Mouse (Mus musculus) heart, embryonic 13.5 days (tissue): ENCODE data around the gene Rbm8a. TPM values are rescaled to one million over a fixed set of nuclear protein-coding genes. Genes with fewer than 3 reads are reported as not detected.

Source experiments
- ATAC-seq: fragments of 200-750 bp; cut with Nextera tagmentation; 2 replicates; pipeline ENCODE4 v1.8.0; 2017; ENCODE audit warnings: moderate TSS enrichment; ENCODE audit not compliant: insufficient number of reproducible peaks, low FRiP score, low TSS enrichment; ENCODE audit errors: extremely low read depth
- H3K27ac ChIP-seq: fragments of 300-500 bp; sonication (generic); replicated peaks from 2 replicates; pipeline ENCODE4 v1.5.1; 2015; ENCODE audit warnings: moderate library complexity, mild to moderate bottlenecking, inconsistent platforms
- H3K27me3 ChIP-seq: fragments of 300-500 bp; sonication (generic); replicated peaks from 2 replicates; pipeline ENCODE4 v1.6.1; 2015; ENCODE audit warnings: mild to moderate bottlenecking, inconsistent platforms
- H3K36me3 ChIP-seq: fragments of 300-500 bp; sonication (generic); 2 replicates; pipeline ENCODE4 v1.6.1; 2015; ENCODE audit warnings: mild to moderate bottlenecking, inconsistent platforms
- H3K4me1 ChIP-seq: fragments of 300-500 bp; sonication (generic); 2 replicates; pipeline ENCODE4 v1.6.1; 2015; ENCODE audit warnings: inconsistent platforms
- H3K4me2 ChIP-seq: fragments of 300-500 bp; sonication (generic); 2 replicates; pipeline ENCODE4 v1.6.1; 2015; ENCODE audit warnings: inconsistent platforms, mild to moderate bottlenecking, moderate library complexity
- H3K4me3 ChIP-seq: fragments of 300-500 bp; sonication (generic); 2 replicates; pipeline ENCODE4 v1.5.1; 2015; ENCODE audit warnings: moderate library complexity, mild to moderate bottlenecking, inconsistent platforms
- H3K9ac ChIP-seq: fragments of 300-500 bp; sonication (generic); 2 replicates; pipeline ENCODE4 v1.6.1; 2015; ENCODE audit warnings: inconsistent platforms, mild to moderate bottlenecking, moderate library complexity
- H3K9me3 ChIP-seq: fragments of 300-500 bp; sonication (generic); 2 replicates; pipeline ENCODE4 v1.6.1; 2016; ENCODE audit warnings: inconsistent platforms
- WGBS: fragments of 180-500 bp; shearing (Covaris S2); methylation state at CpG from one replicate; pipeline ENCODE4 v1.1.7; 2015; ENCODE audit warnings: mixed read lengths; 5-methylcytosine and 5-hydroxymethylcytosine counted together
- polyA plus RNA-seq: library from polyadenylated mRNA; unstranded; fragments of >200 nt; fragmentation: Nextera tagmentation; extraction: Ambion mirVana; gene quantifications from 2 replicates; pipeline ENCODE4 v1.2.1, GENCODE M21; 2015

The Rbm8a gene
- 80.7 and 84.5 TPM in 2 replicates for polyA plus RNA-seq

- peak within 1 kb of the TSS; percentile 82 for H3K27ac ChIP-seq
- peak; percentile 88 for ATAC-seq
- peak within 1 kb of the TSS; percentile 89 for H3K4me2 ChIP-seq
- WGBS: under 1% methylated on average over 48 of the region's 48 CpGs
- H3K9ac ChIP-seq: peak within 1 kb of the TSS; percentile 90
- no peaks in the 10 kb centered on the region for H3K27me3 ChIP-seq
- peak within 1 kb of the TSS; percentile 78 for H3K4me3 ChIP-seq
- H3K9me3 ChIP-seq: no peaks in the 10 kb centered on the region
- peaks cover 60% of the 10 kb centered on the region for H3K36me3 ChIP-seq
- H3K4me1 ChIP-seq: peaks cover 25% of the 10 kb centered on the region
These were observed at the start of gene Rbm8a for GRCm38 (mm10) chr3:96629729-96630600. Gene Rbm8a, plus strand, starts transcription at chr3:96629933.

DNA sequence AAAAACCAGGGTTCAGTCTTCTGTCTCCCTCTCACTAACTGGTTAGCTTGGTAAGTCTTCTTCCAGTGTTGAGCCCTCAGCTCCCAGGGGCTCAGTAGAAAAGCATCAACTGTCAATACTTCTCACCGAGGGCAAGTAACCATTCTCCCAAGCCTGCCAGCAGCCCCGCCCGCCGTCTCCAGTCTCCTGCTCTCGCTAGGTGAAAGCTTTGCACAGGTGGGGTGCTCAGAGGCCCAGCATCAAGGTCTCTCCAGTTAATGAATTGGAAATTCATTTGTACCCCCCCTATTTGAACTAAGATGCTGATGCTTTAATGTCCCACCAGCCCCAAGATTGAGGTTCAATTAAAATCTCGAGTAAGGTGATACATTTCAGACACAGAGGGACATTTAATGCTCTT is 48.6 kb upstream of the Rbm8a start:
- no peak for ATAC-seq
- 45% methylated on average over 6 of the region's 6 CpGs for WGBS
- H3K4me3 ChIP-seq: no peak overlapping the region

DNA sequence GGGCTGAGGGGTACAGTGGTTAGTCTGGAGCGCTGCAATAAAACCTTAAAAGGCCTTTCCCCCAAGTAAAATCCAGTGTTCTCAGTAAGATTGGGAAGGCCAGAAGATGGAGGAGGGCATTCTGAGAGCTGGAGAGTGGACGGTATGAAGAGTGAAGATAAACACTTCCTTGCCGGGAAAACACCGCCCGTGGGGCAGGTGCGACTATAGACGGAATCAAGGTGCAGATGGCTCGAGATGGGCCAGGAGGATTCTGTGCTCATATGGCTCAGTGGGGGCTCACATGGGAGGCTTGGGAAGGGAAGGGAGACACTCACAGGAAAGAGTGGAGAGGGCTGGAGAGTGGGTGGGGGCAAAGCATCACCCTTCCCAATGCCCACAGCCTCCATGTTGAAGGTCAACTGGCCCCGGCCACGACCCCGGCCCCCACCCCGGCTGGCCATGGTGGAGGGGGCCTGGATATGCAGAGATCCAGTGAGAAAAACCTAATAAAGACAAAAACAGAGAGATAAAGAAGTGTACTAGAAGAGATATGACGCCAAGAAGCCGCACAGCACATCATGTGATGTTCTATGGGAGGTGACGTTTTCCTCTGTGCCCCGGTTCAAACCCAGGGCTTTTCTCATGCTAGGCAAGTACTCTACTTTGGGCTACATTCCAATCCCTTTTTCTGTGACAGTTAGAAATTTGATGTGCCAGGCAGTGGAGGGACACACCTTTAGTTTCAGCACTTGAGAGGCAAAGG is 47.8 kb upstream of the Rbm8a start:
- 80% methylated on average over 16 of the region's 16 CpGs for WGBS
- no peak overlapping the region for H3K4me2 ChIP-seq
- H3K4me1 ChIP-seq: peaks cover 38% of the 10 kb centered on the region
- no peaks in the 10 kb centered on the region for H3K27me3 ChIP-seq
- no peaks in the 10 kb centered on the region for H3K9me3 ChIP-seq
- H3K36me3 ChIP-seq: peaks cover 7% of the 10 kb centered on the region; the same call in 1 of the 2 replicates
- H3K27ac ChIP-seq: no peak overlapping the region
- no peak overlapping the region for H3K9ac ChIP-seq
- no peak for ATAC-seq
- H3K4me3 ChIP-seq: no peak overlapping the region

More for the DNA sequence above, 48.6 kb upstream of the Rbm8a start:
- peaks cover 44% of the 10 kb centered on the region for H3K4me1 ChIP-seq
- no peak overlapping the region for H3K4me2 ChIP-seq
- H3K9ac ChIP-seq: peak overlapping the region; percentile 83; the same call in 1 of the 2 replicates
- peaks cover 7% of the 10 kb centered on the region; the same call in 1 of the 2 replicates for H3K36me3 ChIP-seq
- no peak overlapping the region for H3K27ac ChIP-seq
- no peaks in the 10 kb centered on the region for H3K9me3 ChIP-seq
- H3K27me3 ChIP-seq: no peaks in the 10 kb centered on the region

DNA sequence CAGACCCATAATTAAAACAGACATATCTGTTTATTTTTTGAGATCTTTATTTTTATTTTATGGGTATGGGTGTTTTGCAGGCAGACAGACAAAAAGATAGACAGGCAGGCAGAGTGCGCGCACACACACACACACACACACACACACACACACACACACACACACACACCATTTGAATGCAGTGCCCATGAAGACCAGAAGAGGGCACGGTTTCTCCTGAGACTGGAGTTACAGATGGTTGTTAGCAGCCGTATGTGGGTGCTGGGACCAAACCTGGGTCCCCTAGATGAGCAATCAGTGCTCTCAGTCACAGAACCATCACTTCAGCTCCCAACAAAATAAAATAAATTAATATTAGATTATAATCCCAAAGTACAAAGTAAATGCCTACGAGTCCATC is 46.3 kb upstream of the Rbm8a start:
- Histone ChIP-seq H3K4me1 (peaks cover 26% of the 10 kb centered on the region), H3K27me3 (no peaks in the 10 kb centered on the region), H3K9ac (no peak overlapping the region), H3K4me3 (no peak overlapping the region), H3K4me2 (no peak overlapping the region), H3K9me3 (no peaks in the 10 kb centered on the region), H3K36me3 (peaks cover 7% of the 10 kb centered on the region; the same call in 1 of the 2 replicates), H3K27ac (no peak overlapping the region)
- no peak for ATAC-seq
- WGBS: 91% methylated on average over 5 of the region's 5 CpGs

GRCm38 (mm10) chr3:96590657-96591056 is 39.1 kb upstream of the Rbm8a start:
- WGBS: 72% methylated on average over 4 of the region's 4 CpGs
- Histone ChIP-seq H3K4me3 (no peak overlapping the region), H3K4me1 (peaks cover 20% of the 10 kb centered on the region), H3K36me3 (peaks cover 10% of the 10 kb centered on the region; the same call in 1 of the 2 replicates), H3K27me3 (no peaks in the 10 kb centered on the region), H3K9me3 (no peaks in the 10 kb centered on the region), H3K27ac (no peak overlapping the region), H3K4me2 (no peak overlapping the region), H3K9ac (no peak overlapping the region)
- no peak for ATAC-seq

- under 1% methylated on average over 10 of the region's 10 CpGs for WGBS
- Histone ChIP-seq H3K4me1 (peaks cover 39% of the 10 kb centered on the region), H3K36me3 (peaks cover 10% of the 10 kb centered on the region; the same call in 1 of the 2 replicates), H3K27me3 (no peaks in the 10 kb centered on the region), H3K4me2 (peak overlapping the region; percentile 89), H3K9me3 (no peaks in the 10 kb centered on the region), H3K27ac (peak overlapping the region; percentile 89), H3K9ac (peak overlapping the region; percentile 83), H3K4me3 (peak overlapping the region; percentile 65)
- ATAC-seq: no peak
These were observed 36.4 kb upstream of the Rbm8a start for GRCm38 (mm10) chr3:96593374-96593773.

DNA sequence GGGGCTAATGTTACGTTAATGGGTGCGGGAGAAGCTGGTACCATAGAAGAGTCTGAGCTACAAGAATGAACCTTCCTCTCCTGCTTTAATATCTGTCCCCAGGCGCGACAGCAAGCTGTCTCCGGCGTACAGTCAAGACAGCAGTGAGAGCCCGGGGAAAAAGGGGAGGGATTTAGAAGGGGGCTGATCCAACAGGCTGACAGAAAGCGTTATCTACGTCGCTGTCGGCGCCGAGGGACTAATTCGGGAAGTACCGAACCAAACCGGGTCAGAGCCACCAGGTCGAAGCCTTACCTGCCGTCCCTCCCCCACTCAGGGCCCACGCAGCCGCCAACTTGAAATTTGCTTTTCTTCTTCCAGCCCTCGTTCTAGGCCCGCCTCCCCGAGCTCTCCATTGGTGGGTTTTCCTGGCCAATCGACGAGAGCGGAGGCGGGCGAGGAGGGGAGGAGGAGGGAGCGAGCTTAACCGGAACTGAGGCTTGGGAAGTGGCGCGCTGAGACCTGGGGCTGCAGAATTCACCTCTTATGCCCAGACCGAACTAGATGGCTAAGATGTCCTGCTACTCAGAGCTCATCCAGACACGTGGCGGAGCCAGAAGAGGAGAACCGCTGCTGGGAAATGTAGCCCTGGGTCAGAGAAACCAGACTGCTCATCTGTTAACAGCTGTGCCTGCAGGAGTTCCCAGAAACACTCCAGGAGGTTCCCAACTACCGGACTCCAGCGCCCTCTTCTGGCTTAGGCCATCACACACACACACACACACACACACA is 35.8 kb upstream of the Rbm8a start, which contains the start of gene Polr3gl:
Gene Polr3gl, minus strand, starts transcription at position 392 of the 771 bp plus-strand sequence.
- peak within 1 kb of the TSS; percentile 65 for H3K4me3 ChIP-seq
- peak within 1 kb of the TSS; percentile 89 for H3K4me2 ChIP-seq
- H3K36me3 ChIP-seq: peaks cover 10% of the 10 kb centered on the region; the same call in 1 of the 2 replicates
- under 1% methylated on average over 36 of the region's 38 CpGs for WGBS
- ATAC-seq: peak; percentile 78
- peak within 1 kb of the TSS; percentile 89 for H3K27ac ChIP-seq
- H3K27me3 ChIP-seq: no peaks in the 10 kb centered on the region
- peak within 1 kb of the TSS; percentile 83 for H3K9ac ChIP-seq
- peaks cover 45% of the 10 kb centered on the region for H3K4me1 ChIP-seq
- H3K9me3 ChIP-seq: no peaks in the 10 kb centered on the region

- H3K4me2 ChIP-seq: no peak overlapping the region
- no peaks in the 10 kb centered on the region for H3K9me3 ChIP-seq
- H3K9ac ChIP-seq: no peak overlapping the region
- peaks cover 7% of the 10 kb centered on the region; the same call in 1 of the 2 replicates for H3K36me3 ChIP-seq
- 67% methylated on average over 5 of the region's 5 CpGs for WGBS
- H3K27ac ChIP-seq: no peak overlapping the region
- H3K4me1 ChIP-seq: peaks cover 49% of the 10 kb centered on the region
- ATAC-seq: no peak
- no peaks in the 10 kb centered on the region for H3K27me3 ChIP-seq
- H3K4me3 ChIP-seq: no peak overlapping the region
These were observed 34.9 kb upstream of the Rbm8a start for GRCm38 (mm10) chr3:96594851-96595250.

GRCm38 (mm10) chr3:96595661-96596060 is 34.1 kb upstream of the Rbm8a start:
- Histone ChIP-seq H3K27me3 (no peaks in the 10 kb centered on the region), H3K9ac (peak overlapping the region; percentile 84), H3K27ac (peak overlapping the region; percentile 73), H3K36me3 (0 out of 2 replicates have a peak, but pooled peaks cover 3% of the 10 kb centered on the region), H3K9me3 (no peaks in the 10 kb centered on the region), H3K4me1 (peaks cover 57% of the 10 kb centered on the region), H3K4me2 (peak overlapping the region; percentile 77), H3K4me3 (peak overlapping the region; percentile 63)
- ATAC-seq: no peak
- WGBS: 36% methylated on average over 6 of the region's 6 CpGs

GRCm38 (mm10) chr3:96596228-96596707 is 33.5 kb upstream of the Rbm8a start, which contains the start of gene Ankrd34a:
Gene Ankrd34a, plus strand, starts transcription at chr3:96596636.
- peak within 1 kb of the TSS; percentile 74 for H3K27ac ChIP-seq

More at GRCm38 (mm10) chr3:96596228-96596707, 33.5 kb upstream of the Rbm8a start, which contains the start of gene Ankrd34a:
- Histone ChIP-seq H3K27me3 (no peaks in the 10 kb centered on the region), H3K36me3 (no peaks in the 10 kb centered on the region), H3K9me3 (no peaks in the 10 kb centered on the region), H3K4me3 (peak within 1 kb of the TSS; percentile 63), H3K4me1 (peaks cover 57% of the 10 kb centered on the region), H3K9ac (peak within 1 kb of the TSS; percentile 84), H3K4me2 (peak within 1 kb of the TSS; percentile 77)
- no peak for ATAC-seq
- WGBS: under 1% methylated on average over 23 of the region's 23 CpGs
